Mouse (Mus musculus) myocyte (in vitro differentiated cells): ENCODE measurements around the gene Exosc9.

Experiments used
- CEBPB ChIP-seq: IDR thresholded peaks from 2 replicates; pipeline ENCODE4 v1.6.1; 2011; ENCODE audit warnings: mild to moderate bottlenecking, moderate library complexity; ENCODE audit not compliant: poor library complexity, insufficient read depth, severe bottlenecking
- E2F4 ChIP-seq: IDR thresholded peaks from one replicate; pipeline ENCODE4 v1.6.1; 2011; ENCODE audit warnings: mild to moderate bottlenecking, control low read depth, moderate library complexity; ENCODE audit not compliant: insufficient read depth
- MAX ChIP-seq: IDR thresholded peaks from one replicate; pipeline ENCODE4 v1.6.1; 2011; ENCODE audit warnings: low read depth, mild to moderate bottlenecking, control low read depth
- MYOD1 ChIP-seq, 3 experiments: IDR thresholded peaks; one replicate each; pipeline ENCODE4 v1.6.1; 2011; ENCODE audit warnings: control low read depth in 2 of 3, low read depth in 2 of 3, mild to moderate bottlenecking in 2 of 3, moderate library complexity in 1 of 3; ENCODE audit not compliant: insufficient read length in 2 of 3, control insufficient read depth in 1 of 3
- MYOG ChIP-seq, 3 experiments: IDR thresholded peaks; one replicate each; pipeline ENCODE4 v1.6.1; 2011; ENCODE audit warnings: control low read depth in 2 of 3, low read depth in 2 of 3, mild to moderate bottlenecking in 2 of 3; ENCODE audit not compliant: insufficient read length in 2 of 3, control insufficient read depth in 1 of 3, insufficient read depth in 1 of 3
- POLR2A ChIP-seq: IDR thresholded peaks from one replicate; pipeline ENCODE4 v1.6.1; 2011; ENCODE audit warnings: low read depth, mild to moderate bottlenecking, control low read depth, moderate library complexity; ENCODE audit not compliant: insufficient read length
- POLR2AphosphoS2 ChIP-seq: IDR thresholded peaks from one replicate; pipeline ENCODE4 v1.6.1; 2011; ENCODE audit warnings: low read depth, control low read depth; ENCODE audit not compliant: insufficient read length
- SRF ChIP-seq: IDR thresholded peaks from one replicate; pipeline ENCODE4 v1.6.1; 2011; ENCODE audit warnings: low read depth; ENCODE audit not compliant: control insufficient read depth, insufficient read length
- TCF12 ChIP-seq: IDR thresholded peaks from one replicate; pipeline ENCODE4 v1.6.1; 2011; ENCODE audit warnings: mild to moderate bottlenecking, control low read depth; ENCODE audit not compliant: poor library complexity, insufficient read depth, severe bottlenecking
- USF1 ChIP-seq: IDR thresholded peaks from one replicate; pipeline ENCODE4 v1.6.1; 2011; ENCODE audit warnings: low read depth, mild to moderate bottlenecking, control low read depth, moderate library complexity

- no peak for TF ChIP-seq POLR2A
- TF ChIP-seq TCF12: no peak
- TF ChIP-seq MYOD1 (IDR thresholded peaks at IDR 0.05; ENCODE audit: control insufficient read depth in 1 of 3, insufficient read length in 2 of 3, low read depth in 2 of 3): no peak
- TF ChIP-seq USF1: no peak
- no peak for TF ChIP-seq POLR2AphosphoS2
- no peak for TF ChIP-seq CEBPB
- no peak for TF ChIP-seq E2F4
- TF ChIP-seq SRF: no peak
- TF ChIP-seq MAX: no peak
- TF ChIP-seq MYOG (IDR thresholded peaks at IDR 0.05; ENCODE audit: control insufficient read depth in 1 of 3, insufficient read depth in 1 of 3, insufficient read length in 2 of 3, low read depth in 2 of 3): no peak
Observed at GRCm38 (mm10) chr3:36532738-36533137, 19.7 kb upstream of the Exosc9 start.
